Mouse (Mus musculus): ENCODE measurements around the gene Slc16a7.

The Slc16a7 gene

DNA sequence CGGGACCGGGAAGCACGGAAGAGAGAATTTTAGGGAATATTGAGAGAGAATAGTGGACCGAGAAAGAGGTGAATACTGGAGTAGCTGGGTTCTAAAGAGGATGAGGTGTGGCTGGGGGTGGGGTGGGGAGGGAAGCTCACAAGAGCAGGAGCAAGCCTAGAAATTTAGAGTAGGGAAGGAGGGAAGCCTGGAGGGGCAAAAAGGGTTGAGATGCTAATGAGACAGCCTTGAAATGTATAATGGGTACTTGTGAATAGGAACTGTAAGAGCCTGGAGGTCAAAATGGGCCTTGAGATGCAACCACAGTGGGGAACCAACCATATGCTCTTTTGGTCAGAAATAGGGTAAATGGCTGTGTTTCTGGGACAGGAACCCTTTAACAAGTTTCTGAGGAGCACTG lies 203.9 kb downstream of the Slc16a7 start:
- no peak for DNase-seq (ENCODE audit: low read depth in 2 of 2, low spot score in 2 of 2)

GRCm38 (mm10) chr10:125184146-125184545 lies 205.1 kb downstream of the Slc16a7 start:
- DNase-seq (ENCODE audit: low read depth in 2 of 2, low spot score in 2 of 2): no peak

- DNase-seq (ENCODE audit: low read depth in 2 of 2, low spot score in 2 of 2): no peak
Measured at GRCm38 (mm10) chr10:125182545-125182944, 206.7 kb downstream of the Slc16a7 start.

DNA sequence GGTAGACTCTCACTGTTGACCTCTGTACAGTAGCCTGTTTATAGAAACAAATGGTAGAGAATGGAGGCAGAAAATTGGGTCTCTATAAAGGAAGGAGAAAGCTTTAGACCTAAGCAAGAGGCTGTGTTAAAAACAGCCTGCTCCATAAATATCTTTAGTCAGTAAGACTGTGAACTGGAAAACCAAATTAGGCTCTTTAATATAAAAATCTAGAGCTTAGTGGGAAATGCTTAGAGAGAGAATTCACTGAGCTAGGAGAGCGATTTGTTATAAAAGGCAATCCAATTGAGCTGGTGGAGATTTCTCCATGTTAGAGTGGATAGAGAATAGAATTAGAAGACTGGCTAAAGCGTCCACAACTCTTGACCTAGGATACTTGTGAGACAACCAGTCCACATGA lies 211.5 kb downstream of the Slc16a7 start:
- DNase-seq (ENCODE audit: low read depth in 2 of 2, low spot score in 2 of 2): no peak

DNA sequence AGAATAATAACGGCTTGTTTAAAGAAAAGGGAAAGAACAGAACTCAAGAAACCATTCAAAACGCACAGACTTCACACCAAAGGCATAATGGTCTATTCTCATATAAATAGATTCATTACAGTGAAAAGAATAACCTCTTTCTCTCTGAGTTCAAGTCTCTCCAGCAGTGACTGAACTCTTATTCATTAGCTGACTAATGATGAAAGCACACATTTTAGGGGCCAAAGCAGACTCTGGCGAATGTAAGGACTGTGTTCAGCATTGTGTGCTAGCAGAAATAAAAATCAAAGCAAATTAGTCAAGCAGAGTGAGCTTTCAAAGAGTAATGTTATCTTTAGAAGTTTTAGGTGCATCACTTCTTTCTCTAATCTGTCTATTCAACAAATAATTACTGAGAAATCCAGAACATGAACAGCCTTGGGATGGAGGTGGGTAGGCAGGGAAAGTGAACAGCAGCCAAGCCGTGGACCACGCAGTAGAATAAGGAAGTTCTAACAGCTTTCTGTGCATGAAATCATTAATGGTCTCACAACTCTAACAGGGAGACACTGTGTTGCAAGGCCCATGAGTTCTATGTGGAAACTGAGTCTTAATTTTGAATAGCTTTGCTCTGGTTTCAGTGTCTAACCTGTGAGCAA lies 214.1 kb downstream of the Slc16a7 start:
- no peak for DNase-seq (ENCODE audit: low read depth in 2 of 2, low spot score in 2 of 2)

DNA sequence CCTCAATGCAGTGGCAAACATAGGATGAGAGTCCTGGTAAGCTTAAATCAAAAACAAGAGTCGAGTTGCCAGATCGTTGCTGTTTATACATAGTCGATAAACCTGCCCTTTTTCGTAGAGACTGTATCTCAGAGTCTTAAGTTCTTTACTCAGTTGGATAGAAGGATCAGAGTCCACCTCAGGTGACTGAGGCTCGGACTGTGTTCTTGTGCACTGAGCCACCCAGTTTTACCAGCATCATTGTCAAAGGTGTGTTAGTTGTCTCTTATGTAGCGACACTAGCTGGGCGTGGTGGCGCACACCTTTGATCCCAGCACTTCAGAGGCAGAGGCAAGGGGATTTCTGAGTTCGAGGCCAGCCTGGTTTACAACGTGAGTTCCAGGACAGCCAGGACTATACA lies 217.6 kb downstream of the Slc16a7 start:
- DNase-seq (ENCODE audit: low read depth in 2 of 2, low spot score in 2 of 2): no peak

DNA sequence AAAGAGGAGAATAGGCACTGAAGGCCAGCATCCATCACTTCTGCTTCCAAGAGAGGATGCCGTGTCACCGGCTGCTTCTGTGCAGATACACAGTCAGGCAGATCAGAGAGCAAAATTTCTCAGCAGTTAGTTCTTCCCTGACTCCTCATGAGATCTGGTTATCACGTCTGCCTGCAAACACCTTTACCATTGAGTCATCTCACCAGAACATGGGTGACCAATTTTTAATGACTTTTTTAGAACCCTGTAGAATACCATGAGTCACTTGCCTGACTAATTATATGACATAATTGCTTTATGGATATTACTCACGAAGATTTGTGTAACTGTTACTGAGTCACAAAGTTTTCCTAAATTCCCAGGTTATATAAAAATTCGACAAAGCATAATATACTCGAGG lies 218.1 kb downstream of the Slc16a7 start:
- no peak for DNase-seq (ENCODE audit: low read depth in 2 of 2, low spot score in 2 of 2)

All from CD8-positive naive resting alpha-beta T cell, adult 2 months (primary cell).